Mouse (Mus musculus): ENCODE data around the gene Tmem30a. TPM values are rescaled to one million over a fixed set of nuclear protein-coding genes. Genes with fewer than 3 reads are reported as not detected.

Tmem30a gene
- polyA plus RNA-seq, 1 experiment from 2014 or later, result 64.6 TPM

- no peaks in the 10 kb centered on the region for H3K27me3 ChIP-seq
- H3K9ac ChIP-seq, result no peak overlapping the region
- peak overlapping the region; percentile 50 for H3K27ac ChIP-seq
- H3K4me2 ChIP-seq, result no peak overlapping the region
- H3K36me3 ChIP-seq, result no peaks in the 10 kb centered on the region
- no peak overlapping the region for H3K4me3 ChIP-seq
- no peaks in the 10 kb centered on the region for H3K9me3 ChIP-seq
- H3K4me1 ChIP-seq, result peaks cover 29% of the 10 kb centered on the region
- peak; percentile 67; the same call in 1 of the 2 replicates for ATAC-seq (ENCODE audit: insufficient number of reproducible peaks, low FRiP score, low TSS enrichment, low read depth)
- WGBS, result 33% methylated on average over 4 of the region's 4 CpGs
Measured at GRCm38 (mm10) chr9:79814592-79814991, 21.3 kb upstream of the Tmem30a start.

GRCm38 (mm10) chr9:79810969-79811902 lies 17.9 kb upstream of the Tmem30a start:
- 55% methylated on average over 10 of the region's 11 CpGs for WGBS
- Histone ChIP-seq H3K27me3 (no peaks in the 10 kb centered on the region), H3K9me3 (no peaks in the 10 kb centered on the region), H3K27ac (no peak overlapping the region), H3K4me3 (no peak overlapping the region), H3K9ac (no peak overlapping the region), H3K4me1 (peaks cover 32% of the 10 kb centered on the region), H3K36me3 (no peaks in the 10 kb centered on the region), H3K4me2 (no peak overlapping the region)
- no peak for ATAC-seq (ENCODE audit: insufficient number of reproducible peaks, low FRiP score, low TSS enrichment, low read depth)

GRCm38 (mm10) chr9:79810534-79810933 lies 17.2 kb upstream of the Tmem30a start:
- Histone ChIP-seq H3K36me3 (no peaks in the 10 kb centered on the region), H3K4me2 (no peak overlapping the region), H3K27ac (0 out of 2 replicates have a peak overlapping the region, but pooled peaks have one; percentile 33), H3K9me3 (no peaks in the 10 kb centered on the region), H3K27me3 (no peaks in the 10 kb centered on the region), H3K9ac (no peak overlapping the region), H3K4me3 (no peak overlapping the region), H3K4me1 (peaks cover 30% of the 10 kb centered on the region)
- no peak for ATAC-seq (ENCODE audit: insufficient number of reproducible peaks, low FRiP score, low TSS enrichment, low read depth)
- WGBS, result 77% methylated on average over 3 of the region's 3 CpGs

- Histone ChIP-seq H3K4me1 (peaks cover 25% of the 10 kb centered on the region), H3K27ac (no peak overlapping the region), H3K9me3 (no peaks in the 10 kb centered on the region), H3K27me3 (no peaks in the 10 kb centered on the region), H3K36me3 (no peaks in the 10 kb centered on the region), H3K9ac (no peak overlapping the region), H3K4me2 (no peak overlapping the region), H3K4me3 (no peak overlapping the region)
- no peak for ATAC-seq (ENCODE audit: insufficient number of reproducible peaks, low FRiP score, low TSS enrichment, low read depth)
- 28% methylated on average over 6 of the region's 6 CpGs for WGBS
Measured at GRCm38 (mm10) chr9:79809411-79809810, 16.1 kb upstream of the Tmem30a start.

- H3K9me3 ChIP-seq, result no peaks in the 10 kb centered on the region
- H3K4me3 ChIP-seq, result no peak overlapping the region
- H3K36me3 ChIP-seq, result no peaks in the 10 kb centered on the region
- peaks cover 10% of the 10 kb centered on the region; the same call in 1 of the 2 replicates for H3K4me1 ChIP-seq
- H3K4me2 ChIP-seq, result no peak overlapping the region
- no peak for ATAC-seq (ENCODE audit: insufficient number of reproducible peaks, low FRiP score, low TSS enrichment, low read depth)
- no peaks in the 10 kb centered on the region for H3K27me3 ChIP-seq
- no peak overlapping the region for H3K9ac ChIP-seq
- WGBS, result 39% methylated on average over 4 of the region's 4 CpGs
- no peak overlapping the region for H3K27ac ChIP-seq
Measured at GRCm38 (mm10) chr9:79807178-79807577, 13.9 kb upstream of the Tmem30a start.

- ATAC-seq (ENCODE audit: insufficient number of reproducible peaks, low FRiP score, low TSS enrichment, low read depth), result no peak
- H3K4me1 ChIP-seq, result peaks cover 10% of the 10 kb centered on the region; the same call in 1 of the 2 replicates
- no peaks in the 10 kb centered on the region for H3K36me3 ChIP-seq
- H3K9ac ChIP-seq, result no peak overlapping the region
- no peaks in the 10 kb centered on the region for H3K9me3 ChIP-seq
- H3K4me3 ChIP-seq, result no peak overlapping the region
- no peak overlapping the region for H3K4me2 ChIP-seq
- H3K27me3 ChIP-seq, result no peaks in the 10 kb centered on the region
- 46% methylated on average over 12 of the region's 12 CpGs for WGBS
- no peak overlapping the region for H3K27ac ChIP-seq
Measured at GRCm38 (mm10) chr9:79806317-79807075, 13.2 kb upstream of the Tmem30a start.

GRCm38 (mm10) chr9:79805426-79805825 lies 12.1 kb upstream of the Tmem30a start:
- ATAC-seq (ENCODE audit: insufficient number of reproducible peaks, low FRiP score, low TSS enrichment, low read depth), result no peak
- no peak overlapping the region for H3K9ac ChIP-seq
- H3K27ac ChIP-seq, result no peak overlapping the region
- H3K9me3 ChIP-seq, result no peaks in the 10 kb centered on the region
- H3K4me2 ChIP-seq, result no peak overlapping the region
- no peaks in the 10 kb centered on the region for H3K36me3 ChIP-seq
- H3K4me3 ChIP-seq, result no peak overlapping the region
- H3K4me1 ChIP-seq, result peaks cover 8% of the 10 kb centered on the region; the same call in 1 of the 2 replicates
- no peaks in the 10 kb centered on the region for H3K27me3 ChIP-seq
- WGBS, result 88% methylated on average over 10 of the region's 10 CpGs

GRCm38 (mm10) chr9:79796461-79797135 lies 3.3 kb upstream of the Tmem30a start:
- Histone ChIP-seq H3K4me1 (no peaks in the 10 kb centered on the region), H3K9ac (no peak overlapping the region), H3K9me3 (no peaks in the 10 kb centered on the region), H3K27me3 (no peaks in the 10 kb centered on the region), H3K4me2 (no peak overlapping the region), H3K36me3 (no peaks in the 10 kb centered on the region), H3K27ac (no peak overlapping the region), H3K4me3 (no peak overlapping the region)
- WGBS, result 70% methylated on average over 7 of the region's 7 CpGs
- no peak for ATAC-seq (ENCODE audit: insufficient number of reproducible peaks, low FRiP score, low TSS enrichment, low read depth)

GRCm38 (mm10) chr9:79795076-79795475 lies 1.8 kb upstream of the Tmem30a start:
- no peaks in the 10 kb centered on the region for H3K9me3 ChIP-seq
- no peak overlapping the region for H3K4me2 ChIP-seq
- H3K9ac ChIP-seq, result no peak overlapping the region
- no peak for ATAC-seq (ENCODE audit: insufficient number of reproducible peaks, low FRiP score, low TSS enrichment, low read depth)
- H3K4me3 ChIP-seq, result no peak overlapping the region
- no peak overlapping the region for H3K27ac ChIP-seq
- H3K27me3 ChIP-seq, result no peaks in the 10 kb centered on the region
- H3K4me1 ChIP-seq, result 0 out of 2 replicates have a peak, but pooled peaks cover 1% of the 10 kb centered on the region
- H3K36me3 ChIP-seq, result no peaks in the 10 kb centered on the region
- WGBS, result 74% methylated on average over 1 of the region's 1 CpGs

- ATAC-seq (ENCODE audit: insufficient number of reproducible peaks, low FRiP score, low TSS enrichment, low read depth), result no peak
- Histone ChIP-seq H3K4me1 (peaks cover 12% of the 10 kb centered on the region; the same call in 1 of the 2 replicates), H3K4me2 (no peak overlapping the region), H3K27ac (no peak overlapping the region), H3K36me3 (no peaks in the 10 kb centered on the region), H3K4me3 (no peak overlapping the region), H3K9ac (no peak overlapping the region), H3K9me3 (no peaks in the 10 kb centered on the region), H3K27me3 (no peaks in the 10 kb centered on the region)
- 65% methylated on average over 2 of the region's 2 CpGs for WGBS
Measured at GRCm38 (mm10) chr9:79785794-79786085, 7.6 kb downstream of the Tmem30a start.

GRCm38 (mm10) chr9:79784934-79785793 lies 8.1 kb downstream of the Tmem30a start:
- no peak overlapping the region for H3K4me2 ChIP-seq
- ATAC-seq (ENCODE audit: insufficient number of reproducible peaks, low FRiP score, low TSS enrichment, low read depth), result no peak
- no peaks in the 10 kb centered on the region for H3K9me3 ChIP-seq
- H3K4me3 ChIP-seq, result no peak overlapping the region
- H3K36me3 ChIP-seq, result no peaks in the 10 kb centered on the region
- H3K9ac ChIP-seq, result no peak overlapping the region
- 82% methylated on average over 2 of the region's 2 CpGs for WGBS
- peaks cover 11% of the 10 kb centered on the region; the same call in 1 of the 2 replicates for H3K4me1 ChIP-seq
- no peaks in the 10 kb centered on the region for H3K27me3 ChIP-seq
- H3K27ac ChIP-seq, result no peak overlapping the region
